In genomic region chr9:54980674-54981073, GRCm38 (mm10) we compare ENCODE assay signal across 9 mouse cellular contexts. TPM values are rescaled to one million over a fixed set of nuclear protein-coding genes. Genes with fewer than 3 reads are reported as not detected.
DNase-seq lines count a peak whose midpoint lies in the region; ATAC-seq and TF ChIP-seq lines count a peak whose summit lies in the region.
"Had no signal": no experiment of that assay in that cellular context is flagged by ENCODE, and none has a peak within 500 bp of the region (broad histone marks: within the 10 kb centered on the region; RNA-seq: fewer than 3 reads in every experiment).

Gene Chrna5 (plus strand): TSS chr9:54980880.

- 80% methylated on average over 8 of the region's 8 CpGs for WGBS in spleen, adult 2 months
- WGBS in liver, embryonic 12.5 days (ENCODE audit: insufficient replicate concordance): 59% methylated on average over 8 of the region's 8 CpGs
- 64% methylated on average over 8 of the region's 8 CpGs for WGBS in stomach, postnatal 0 days

- no peak for TF ChIP-seq CTCF in spleen, adult 2 months (IDR thresholded peaks at IDR 0.05; ENCODE audit: extremely low read depth, insufficient read depth, insufficient read length, insufficient replicate concordance)
- no peak for TF ChIP-seq CTCF in stomach, postnatal 0 days (IDR thresholded peaks at IDR 0.05; ENCODE audit: low read depth)

- no peak within 1 kb of the TSS for H3K27ac ChIP-seq in spleen, adult 2 months (ENCODE audit: insufficient read depth, low read length)
- no peak within 1 kb of the TSS for H3K27ac ChIP-seq in liver, embryonic 12.5 days
- no peak within 1 kb of the TSS for H3K27ac ChIP-seq in stomach, postnatal 0 days (replicated peaks)
- H3K27ac ChIP-seq: macrophage had no signal

- peak within 1 kb of the TSS; percentile 81 for H3K4me2 ChIP-seq in liver, embryonic 12.5 days
- H3K4me2 ChIP-seq in stomach, postnatal 0 days (replicated peaks; ENCODE audit: low read depth): peak within 1 kb of the TSS; percentile 87

- no peak for TF ChIP-seq EP300 in stomach, postnatal 0 days (optimal IDR thresholded peaks at IDR 0.05)

- no peak for DNase-seq in spleen, adult 2 months (ENCODE audit: low read depth in 1 of 2, low spot score in 2 of 2)
- DNase-seq in spleen, postnatal 14 days (ENCODE audit: low spot score in 2 of 2): no peak
- DNase-seq in stomach, postnatal 0 days (ENCODE audit: low spot score): no peak
- DNase-seq in gastrocnemius, adult 18-20 months (ENCODE audit: low spot score): no peak
- DNase-seq in adrenal gland, postnatal 14 days: no peak

- no peaks in the 10 kb centered on the region for H3K36me3 ChIP-seq in erythroblast, embryonic 14.5 days (ENCODE audit: control insufficient read depth)
- no peaks in the 10 kb centered on the region for H3K36me3 ChIP-seq in spleen, adult 2 months (ENCODE audit: control insufficient read depth, insufficient read depth, low read length)
- H3K36me3 ChIP-seq in liver, embryonic 12.5 days: no peaks in the 10 kb centered on the region
- H3K36me3 ChIP-seq in stomach, postnatal 0 days (ENCODE audit: control insufficient read depth, insufficient read depth, low read length): no peaks in the 10 kb centered on the region

- peak within 1 kb of the TSS; percentile 51 for H3K4me3 ChIP-seq in erythroblast, embryonic 14.5 days (replicated peaks)
- H3K4me3 ChIP-seq in spleen, adult 2 months (ENCODE audit: extremely low read depth, insufficient read depth, insufficient read length): peak within 1 kb of the TSS; percentile 54; the same call in 1 of the 2 replicates
- H3K4me3 ChIP-seq in liver, embryonic 12.5 days: peak within 1 kb of the TSS; percentile 62
- H3K4me3 ChIP-seq in stomach, postnatal 0 days (ENCODE audit: low read depth, low read length): peak within 1 kb of the TSS; percentile 52

- peaks cover 7% of the 10 kb centered on the region for H3K4me1 ChIP-seq in erythroblast, embryonic 14.5 days (ENCODE audit: control insufficient read depth)
- peaks cover 3% of the 10 kb centered on the region; the same call in 1 of the 2 replicates for H3K4me1 ChIP-seq in spleen, adult 2 months (ENCODE audit: control insufficient read depth, insufficient read depth, insufficient read length)
- peaks cover 11% of the 10 kb centered on the region for H3K4me1 ChIP-seq in liver, embryonic 12.5 days
- no peaks in the 10 kb centered on the region for H3K4me1 ChIP-seq in stomach, postnatal 0 days (replicated peaks; ENCODE audit: control insufficient read depth, insufficient read depth)

- no peak for ATAC-seq in erythroblast, adult 5-6 weeks (replicated peaks; ENCODE audit: low FRiP score, poor library complexity, severe bottlenecking)
- ATAC-seq in liver, embryonic 12.5 days: no peak
- no peak for ATAC-seq in stomach, postnatal 0 days (ENCODE audit: low FRiP score, low TSS enrichment)

- TF ChIP-seq POLR2A in spleen, adult 2 months (IDR thresholded peaks at IDR 0.05; ENCODE audit: low read depth, low read length): no peak

- H3K27me3 ChIP-seq in erythroblast, embryonic 14.5 days (ENCODE audit: control insufficient read depth): peaks cover 63% of the 10 kb centered on the region
- peaks cover 14% of the 10 kb centered on the region for H3K27me3 ChIP-seq in spleen, adult 2 months (ENCODE audit: control insufficient read depth, insufficient read depth, low read length)
- peaks cover 66% of the 10 kb centered on the region for H3K27me3 ChIP-seq in liver, embryonic 12.5 days (replicated peaks)
- H3K27me3 ChIP-seq in stomach, postnatal 0 days (ENCODE audit: control insufficient read depth, insufficient read depth, low read length): peaks cover 2% of the 10 kb centered on the region; the same call in 1 of the 2 replicates

- no peak within 1 kb of the TSS for H3K9ac ChIP-seq in liver, embryonic 12.5 days
- peak within 1 kb of the TSS; percentile 54 for H3K9ac ChIP-seq in stomach, postnatal 0 days (ENCODE audit: low read length)

- H3K9me3 ChIP-seq in erythroblast, embryonic 14.5 days (ENCODE audit: control insufficient read depth, low read length): no peaks in the 10 kb centered on the region; the same call in 1 of the 2 replicates
- H3K9me3 ChIP-seq in liver, embryonic 12.5 days (replicated peaks): no peaks in the 10 kb centered on the region
- H3K9me3 ChIP-seq in stomach, postnatal 0 days (ENCODE audit: control insufficient read depth, low read length): no peaks in the 10 kb centered on the region

RNA-seq across cellular contexts. Expression of gene Chrna5, which starts in this region (rescaled TPM):
- polyA plus RNA-seq in erythroblast, embryonic 14.5 days (2012): not detected in 2 replicates
- total RNA-seq in erythroblast, adult 5-6 weeks (2015; ENCODE audit: low replicate concordance): not detected in 2 replicates
- total RNA-seq in erythroblast, adult 5-6 weeks (2017; ENCODE audit: low replicate concordance): not detected in 2 replicates
- polyA plus RNA-seq in spleen, adult 2 months (2012; rRNA removed): not detected in 2 replicates
- 0.06 and 0.20 TPM in 2 replicates for polyA plus RNA-seq in liver, embryonic 12.5 days (2016; fragmentation: Nextera tagmentation; extraction: Ambion mirVana)
- polyA plus RNA-seq in stomach, postnatal 0 days (2015; fragmentation: Nextera tagmentation; extraction: Ambion mirVana): 1.1 and 1.3 TPM in 2 replicates
- not detected for total RNA-seq in gastrocnemius, adult 18-20 months (2021)
- total RNA-seq in adrenal gland, postnatal 14 days (2021): 0.85 and 1.2 TPM in 2 replicates
- polyA plus RNA-seq: macrophage had no signal
